Mouse (Mus musculus) cerebellum, adult 2 months (tissue): ENCODE results near the gene Ppfibp1. TPM values are rescaled to one million over a fixed set of nuclear protein-coding genes. Genes with fewer than 3 reads are reported as not detected.

Source experiments
- DNase-seq, 2 experiments: peaks; one replicate each; pipeline ENCODE4 v3.0.0; 2021
- H3K27ac ChIP-seq: fragments of 200-500 bp; 2 replicates; pipeline ENCODE4 v1.5.1; 2012; ENCODE audit warnings: low read length, control low read depth, inconsistent platforms; ENCODE audit not compliant: insufficient read depth
- H3K27me3 ChIP-seq: fragments of 200-500 bp; 2 replicates; pipeline ENCODE4 v1.6.1; 2012; ENCODE audit warnings: inconsistent platforms, mild to moderate bottlenecking, low read length, moderate library complexity; ENCODE audit not compliant: control insufficient read depth, insufficient read depth
- H3K4me1 ChIP-seq: fragments of 200-500 bp; 2 replicates; pipeline ENCODE4 v1.6.1; 2011; ENCODE audit warnings: low read length; ENCODE audit not compliant: control insufficient read depth, insufficient read depth
- H3K4me3 ChIP-seq: fragments of 200-500 bp; replicated peaks from 2 replicates; pipeline ENCODE3; 2011; ENCODE audit warnings: mild to moderate bottlenecking, low read depth, low read length, control low read depth; ENCODE audit not compliant: insufficient read depth
- CTCF ChIP-seq: fragments of 200-500 bp; IDR thresholded peaks from 2 replicates; pipeline ENCODE4 v1.5.1; 2011; ENCODE audit warnings: low read depth, mild to moderate bottlenecking, control low read depth, low read length, moderate library complexity, borderline replicate concordance; ENCODE audit not compliant: insufficient read depth
- POLR2A ChIP-seq: fragments of 200-500 bp; IDR thresholded peaks from 2 replicates; pipeline ENCODE4 v1.6.1; 2011; ENCODE audit warnings: low read length, control low read depth, borderline replicate concordance; ENCODE audit not compliant: insufficient read depth
- WGBS: fragments of 180-500 bp; shearing (Covaris S2); methylation state at CpG from one replicate; pipeline ENCODE4 v1.1.7; 2018; 5-methylcytosine and 5-hydroxymethylcytosine counted together
- polyA plus RNA-seq: library from polyadenylated mRNA; depleted of rRNA; stranded (reverse); fragments of >200 nt; gene quantifications from 2 replicates; pipeline ENCODE4 v1.2.3, GENCODE M21; 2012

Gene Ppfibp1
- polyA plus RNA-seq, 1 experiment: 9.4 TPM

DNA sequence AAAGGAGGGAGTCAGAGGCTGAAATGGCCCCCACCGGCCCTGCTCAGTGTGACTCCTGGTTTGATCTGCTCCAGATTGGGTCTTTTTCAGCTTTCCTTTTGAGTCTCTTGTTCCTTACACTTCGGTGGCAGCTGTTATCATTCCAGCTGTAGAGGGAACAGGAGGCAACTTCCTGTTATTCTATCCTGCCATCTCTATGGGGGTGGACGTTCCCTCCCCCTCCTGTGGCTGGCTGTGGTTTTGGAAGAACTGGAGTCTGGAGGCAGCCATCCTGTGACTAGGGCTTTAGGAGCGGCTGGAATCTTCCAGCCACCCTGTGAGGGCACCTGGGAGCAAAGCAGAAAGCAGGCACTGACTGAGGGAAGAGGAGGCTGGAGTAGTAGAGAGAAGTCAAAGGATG lies 3.4 kb upstream of the Ppfibp1 start:
- 58% methylated on average over 4 of the region's 4 CpGs for WGBS
- Histone ChIP-seq H3K27me3 (no peaks in the 10 kb centered on the region; the same call in 1 of the 2 replicates), H3K27ac (no peak overlapping the region), H3K4me1 (no peaks in the 10 kb centered on the region), H3K4me3 (no peak overlapping the region)
- DNase-seq: no peak
- TF ChIP-seq POLR2A: no peak

- 11% methylated on average over 26 of the region's 26 CpGs for WGBS
- TF ChIP-seq POLR2A (no peak), CTCF (no peak)
- Histone ChIP-seq H3K4me3 (peak overlapping the region; percentile 91), H3K27me3 (no peaks in the 10 kb centered on the region), H3K4me1 (no peaks in the 10 kb centered on the region), H3K27ac (no peak overlapping the region)
- DNase-seq: peak in 1 of 2 experiments; percentile 9
Measured at GRCm38 (mm10) chr6:146888660-146889490, 588 bp downstream of the Ppfibp1 start.

GRCm38 (mm10) chr6:146890215-146890614 lies 1.9 kb downstream of the Ppfibp1 start:
- no peak for TF ChIP-seq CTCF
- no peak for TF ChIP-seq POLR2A
- Histone ChIP-seq H3K27me3 (no peaks in the 10 kb centered on the region), H3K4me1 (no peaks in the 10 kb centered on the region), H3K27ac (no peak overlapping the region), H3K4me3 (no peak overlapping the region)
- DNase-seq: no peak
- WGBS: 76% methylated on average over 2 of the region's 2 CpGs

- Histone ChIP-seq H3K4me3 (no peak overlapping the region), H3K27me3 (no peaks in the 10 kb centered on the region), H3K27ac (no peak overlapping the region), H3K4me1 (no peaks in the 10 kb centered on the region)
- DNase-seq: no peak
- TF ChIP-seq CTCF (no peak), POLR2A (no peak)
Measured at GRCm38 (mm10) chr6:146890633-146891032, 2.3 kb downstream of the Ppfibp1 start.

- 74% methylated on average over 2 of the region's 2 CpGs for whole genome bisulfite sequencing
- TF ChIP-seq CTCF: no peak
- TF ChIP-seq POLR2A: no peak
- no peak overlapping the region for H3K27ac ChIP-seq
- no peak for DNase-seq
- H3K4me1 ChIP-seq: no peaks in the 10 kb centered on the region
- no peak overlapping the region for H3K4me3 ChIP-seq
- no peaks in the 10 kb centered on the region for H3K27me3 ChIP-seq
Measured at GRCm38 (mm10) chr6:146893890-146894289, 5.6 kb downstream of the Ppfibp1 start.

DNA sequence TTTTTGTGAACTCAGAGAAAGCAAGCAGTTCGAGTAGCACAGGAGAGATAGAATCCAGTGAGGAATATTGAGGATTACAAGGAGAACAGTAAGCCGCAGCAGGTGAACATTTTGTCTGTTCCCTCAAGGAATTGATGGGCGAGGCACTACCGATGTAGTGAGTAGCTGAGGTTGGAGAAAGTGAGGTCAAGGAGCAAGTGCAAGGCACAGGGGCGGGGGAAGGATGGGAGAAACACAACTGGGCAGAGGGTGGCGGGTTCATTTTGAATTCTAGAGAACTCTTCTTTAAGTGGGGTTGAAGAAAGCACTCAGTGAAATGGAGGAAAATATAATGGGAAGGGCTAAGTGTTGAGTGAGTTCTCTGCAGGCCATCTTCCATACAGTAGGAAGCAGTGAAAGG lies 10.4 kb downstream of the Ppfibp1 start:
- H3K4me1 ChIP-seq: no peaks in the 10 kb centered on the region
- 85% methylated on average over 6 of the region's 6 CpGs for WGBS
- no peak for TF ChIP-seq POLR2A
- TF ChIP-seq CTCF: no peak

DNA sequence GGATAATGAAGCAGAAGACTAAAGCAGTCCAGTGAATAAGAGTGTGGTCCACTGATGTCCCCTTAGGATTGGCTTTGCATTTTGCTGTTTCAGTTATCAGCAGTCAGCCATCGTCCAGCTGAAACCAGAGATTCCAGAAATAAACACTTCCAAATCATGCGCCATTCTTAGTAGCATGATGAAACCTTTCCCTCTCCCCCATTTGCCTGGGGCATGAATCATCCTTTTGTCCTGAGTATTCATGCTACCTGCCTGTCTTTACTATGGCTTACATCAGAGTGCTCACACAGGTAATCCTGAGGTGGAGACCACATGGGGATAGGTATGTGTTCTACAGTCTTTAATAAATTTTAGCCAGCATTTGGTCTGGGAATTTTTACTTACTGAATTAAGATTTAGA lies 11.4 kb downstream of the Ppfibp1 start:
- DNase-seq: no peak
- TF ChIP-seq CTCF (no peak), POLR2A (no peak)
- Histone ChIP-seq H3K4me3 (no peak overlapping the region), H3K4me1 (no peaks in the 10 kb centered on the region), H3K27ac (no peak overlapping the region), H3K27me3 (no peaks in the 10 kb centered on the region)
- 90% methylated on average over 2 of the region's 2 CpGs for WGBS

More for the DNA sequence above, 10.4 kb downstream of the Ppfibp1 start:
- no peak overlapping the region for H3K4me3 ChIP-seq
- no peak overlapping the region for H3K27ac ChIP-seq
- DNase-seq: no peak
- H3K27me3 ChIP-seq: no peaks in the 10 kb centered on the region

DNA sequence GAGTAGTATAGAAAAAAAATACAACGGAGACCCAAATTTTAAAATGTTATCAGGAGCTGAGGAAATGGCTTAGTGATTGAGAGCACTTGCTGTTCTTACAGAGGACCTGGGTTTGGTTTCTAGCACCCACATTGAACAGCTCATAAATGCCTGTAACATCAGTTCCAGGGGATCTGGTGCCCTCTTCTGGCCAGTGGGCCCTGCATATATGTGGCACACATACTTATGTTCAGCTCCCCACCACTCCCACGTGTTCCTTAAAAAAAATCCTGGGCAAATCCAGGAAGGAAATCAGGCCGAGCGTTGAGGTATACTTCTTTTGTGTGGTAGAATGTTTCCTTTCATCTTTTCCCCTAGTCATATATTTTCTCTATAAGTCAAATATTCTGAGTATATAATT lies 13.6 kb downstream of the Ppfibp1 start:
- Histone ChIP-seq H3K27ac (no peak overlapping the region), H3K27me3 (no peaks in the 10 kb centered on the region), H3K4me3 (no peak overlapping the region), H3K4me1 (no peaks in the 10 kb centered on the region)
- 95% methylated on average over 4 of the region's 4 CpGs for WGBS
- TF ChIP-seq CTCF (no peak), POLR2A (no peak)
- no peak for DNase-seq
